Mouse (Mus musculus): ENCODE results near the gene Akirin1. TPM values are rescaled to one million over a fixed set of nuclear protein-coding genes. Genes with fewer than 3 reads are reported as not detected.

Gene Akirin1
- total and polyA plus RNA-seq, 3 experiments, result 27.9 to 52.1 (median 35.6) TPM

DNA sequence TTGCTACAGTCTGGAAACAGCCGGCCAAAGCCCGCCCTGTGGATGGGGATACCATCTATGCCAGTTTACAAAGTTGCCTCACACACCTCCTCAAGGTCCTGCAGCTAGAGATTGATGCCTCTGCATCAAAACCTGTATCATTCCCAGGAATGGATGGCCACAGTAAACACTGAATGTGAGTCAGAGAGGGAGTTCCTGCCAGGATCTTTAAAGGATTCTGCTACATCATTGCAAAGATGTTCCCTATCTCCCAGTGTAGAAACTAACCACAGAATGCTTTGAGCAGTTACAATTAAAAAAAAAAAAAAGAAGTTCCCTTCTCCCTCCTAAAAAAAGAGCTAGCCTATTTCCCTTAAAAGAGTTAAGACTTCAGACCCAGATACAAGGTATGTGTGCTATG lies 44.8 kb downstream of the Akirin1 start:
- no peaks in the 10 kb centered on the region for H3K79me2 ChIP-seq (replicated peaks; ENCODE audit: control insufficient read depth, extremely low read depth, insufficient read depth, poor library complexity, severe bottlenecking)
- no peak overlapping the region for H3K9ac ChIP-seq (ENCODE audit: insufficient read depth, low read depth)
- no peak overlapping the region for H3K4me3 ChIP-seq (replicated peaks in 1 of 3; ENCODE audit: low read depth in 2 of 3, low read length in 2 of 3, poor library complexity in 1 of 3)
- no peaks in the 10 kb centered on the region for H3K4me1 ChIP-seq (ENCODE audit: control insufficient read depth in 1 of 2, insufficient read depth in 2 of 2)
- H3K36me3 ChIP-seq (replicated peaks in 1 of 2; ENCODE audit: control insufficient read depth in 1 of 2, insufficient read depth in 1 of 2, low read length in 1 of 2), result no peaks in the 10 kb centered on the region
- no peak for DNase-seq (ENCODE audit: extremely low read depth)
- H3K9me3 ChIP-seq (replicated peaks; ENCODE audit: low read length), result no peaks in the 10 kb centered on the region
- dilution Hi-C loops (cut with MboI; ENCODE audit: extremely low pct_ligation_motif_present, extremely low pct_unique_long_range_greater_than_20kb, low sequenced_read_pairs), result no loop called here
- H3K4me2 ChIP-seq (ENCODE audit: insufficient read depth, low read depth, poor library complexity, severe bottlenecking), result no peak overlapping the region
- TF ChIP-seq CHD1 (IDR thresholded peaks at IDR 0.05; ENCODE audit: low read depth, low read length) (no peak), POLR2AphosphoS2 (IDR thresholded peaks at IDR 0.05; ENCODE audit: low read depth, low read length) (no peak), BHLHE40 (IDR thresholded peaks at IDR 0.05; ENCODE audit: low read depth, low read length) (no peak), RCOR1 (conservative IDR thresholded peaks at IDR 0.05; ENCODE audit: low read depth, low read length) (no peak), MAFK (IDR thresholded peaks at IDR 0.05; ENCODE audit: insufficient replicate concordance, low read length) (no peak), NRF1 (IDR thresholded peaks at IDR 0.05; ENCODE audit: low read depth, low read length) (no peak), GABPA (IDR thresholded peaks at IDR 0.05; ENCODE audit: insufficient replicate concordance, low read depth, low read length) (no peak), SMC3 (IDR thresholded peaks at IDR 0.05; ENCODE audit: low read depth, low read length) (no peak), ELF1 (IDR thresholded peaks at IDR 0.05; ENCODE audit: low read depth, low read length) (no peak), KAT2A (IDR thresholded peaks at IDR 0.05; ENCODE audit: insufficient replicate concordance, low read length) (no peak), CHD2 (IDR thresholded peaks at IDR 0.05; ENCODE audit: low read length) (no peak), TBP (conservative IDR thresholded peaks at IDR 0.05; ENCODE audit: low read depth, low read length) (no peak), IRF4 (IDR thresholded peaks at IDR 0.05; ENCODE audit: low read depth, low read length) (no peak), CTCF (conservative IDR thresholded peaks at IDR 0.05 in 1 of 2, IDR thresholded peaks at IDR 0.05 in 1 of 2; ENCODE audit: low read depth in 2 of 2, low read length in 2 of 2) (no peak), MEF2A (IDR thresholded peaks at IDR 0.05; ENCODE audit: borderline replicate concordance, low read depth, low read length) (no peak), USF1 (IDR thresholded peaks at IDR 0.05; ENCODE audit: low read depth, low read length) (no peak), ZKSCAN1 (IDR thresholded peaks at IDR 0.05; ENCODE audit: borderline replicate concordance, low read depth, low read length) (no peak), USF2 (conservative IDR thresholded peaks at IDR 0.05; ENCODE audit: low read depth, low read length) (no peak), JUND (conservative IDR thresholded peaks at IDR 0.05; ENCODE audit: low read depth, low read length) (no peak), MAZ (IDR thresholded peaks at IDR 0.05; ENCODE audit: low read depth, low read length) (no peak)
- H3K27me3 ChIP-seq (replicated peaks), result peaks cover 27% of the 10 kb centered on the region
- H3K27ac ChIP-seq (ENCODE audit: insufficient read depth, low read depth), result no peak overlapping the region
- in situ Hi-C loops (cut with MboI; ENCODE audit: low pct_ligation_motif_present, low pct_unique_long_range_greater_than_20kb, low sequenced_read_pairs), result no loop called here

DNA sequence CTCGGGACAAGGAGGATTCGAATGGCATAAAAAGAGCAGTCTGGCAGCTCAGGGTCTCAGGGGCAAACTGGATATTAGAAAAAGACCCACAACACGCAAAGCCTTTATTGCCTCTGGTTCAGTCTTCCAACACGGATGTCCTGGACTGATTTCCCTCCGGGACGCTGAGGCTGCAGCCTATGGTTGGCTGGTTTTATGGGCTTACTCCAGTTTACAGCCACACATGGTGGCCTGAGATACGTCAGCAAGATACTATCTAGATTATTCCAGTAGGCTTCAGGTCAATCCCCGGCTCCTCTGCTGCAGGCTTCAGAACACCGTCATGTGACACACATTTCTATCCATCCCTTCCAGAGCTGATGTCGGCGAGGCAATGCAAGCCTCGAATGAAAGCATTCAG lies 56.8 kb downstream of the Akirin1 start:
- H3K79me2 ChIP-seq (replicated peaks; ENCODE audit: control insufficient read depth, extremely low read depth, insufficient read depth, poor library complexity, severe bottlenecking), result no peaks in the 10 kb centered on the region
- in situ Hi-C loops (cut with MboI; ENCODE audit: low pct_ligation_motif_present, low pct_unique_long_range_greater_than_20kb, low sequenced_read_pairs) (no loop called here), dilution Hi-C loops (cut with MboI; ENCODE audit: extremely low pct_ligation_motif_present, extremely low pct_unique_long_range_greater_than_20kb, low sequenced_read_pairs) (no loop called here)
- H3K4me1 ChIP-seq (ENCODE audit: control insufficient read depth in 1 of 2, insufficient read depth in 2 of 2), result no peaks in the 10 kb centered on the region
- H3K4me2 ChIP-seq (ENCODE audit: insufficient read depth, low read depth, poor library complexity, severe bottlenecking), result no peak overlapping the region
- H3K27ac ChIP-seq (ENCODE audit: insufficient read depth, low read depth), result no peak overlapping the region
- no peak overlapping the region for H3K4me3 ChIP-seq (replicated peaks in 1 of 3; ENCODE audit: low read depth in 2 of 3, low read length in 2 of 3, poor library complexity in 1 of 3)
- H3K36me3 ChIP-seq (replicated peaks in 1 of 2; ENCODE audit: control insufficient read depth in 1 of 2, insufficient read depth in 1 of 2, low read length in 1 of 2), result no peaks in the 10 kb centered on the region
- no peaks in the 10 kb centered on the region for H3K9me3 ChIP-seq (replicated peaks; ENCODE audit: low read length)
- no peak for DNase-seq (ENCODE audit: extremely low read depth)
- H3K9ac ChIP-seq (ENCODE audit: insufficient read depth, low read depth), result no peak overlapping the region
- no peak for TF ChIP-seq USF2 (conservative IDR thresholded peaks at IDR 0.05; ENCODE audit: low read depth, low read length)
- TF ChIP-seq MAZ (IDR thresholded peaks at IDR 0.05; ENCODE audit: low read depth, low read length), result no peak
- H3K27me3 ChIP-seq (replicated peaks), result peaks cover 15% of the 10 kb centered on the region

Measured in CH12.LX (cell line).